Mouse (Mus musculus) cortical plate, adult 2 months (tissue): Measurements from ENCODE around the gene Bcr. TPM values are rescaled to one million over a fixed set of nuclear protein-coding genes. Genes with fewer than 3 reads are reported as not detected.

Experiments
- H3K27ac ChIP-seq: fragments of 200-500 bp; 2 replicates; pipeline ENCODE4 v1.5.1; 2012; ENCODE audit warnings: low read length, control low read depth, inconsistent platforms; ENCODE audit not compliant: insufficient read depth
- H3K4me1 ChIP-seq: fragments of 200-500 bp; 2 replicates; pipeline ENCODE4 v1.6.1; 2011; ENCODE audit warnings: low read length; ENCODE audit not compliant: control insufficient read depth, insufficient read depth
- H3K4me3 ChIP-seq: fragments of 200-500 bp; 2 replicates; pipeline ENCODE4 v1.5.1; 2011; ENCODE audit warnings: mild to moderate bottlenecking, low read length, control low read depth; ENCODE audit not compliant: insufficient read depth
- CTCF ChIP-seq: fragments of 200-500 bp; IDR thresholded peaks from 2 replicates; pipeline ENCODE4 v1.5.1; 2011; ENCODE audit warnings: mild to moderate bottlenecking, control low read depth, low read length; ENCODE audit not compliant: insufficient read depth; ENCODE audit errors: extremely low read depth
- POLR2A ChIP-seq: fragments of 200-500 bp; IDR thresholded peaks from 2 replicates; pipeline ENCODE4 v1.6.1; 2011; ENCODE audit warnings: mild to moderate bottlenecking, low read length, control low read depth; ENCODE audit not compliant: insufficient read depth; ENCODE audit errors: extremely low read depth
- polyA plus RNA-seq: library from polyadenylated mRNA; depleted of rRNA; stranded (reverse); fragments of >200 nt; gene quantifications from 2 replicates; pipeline ENCODE4 v1.2.3, GENCODE M21; 2012

The Bcr gene
- polyA plus RNA-seq, 1 experiment, result 78.1 TPM

GRCm38 (mm10) chr10:75054125-75054524 lies 6.3 kb upstream of the Bcr start:
- Histone ChIP-seq H3K27ac (no peak overlapping the region), H3K4me1 (peaks cover 3% of the 10 kb centered on the region), H3K4me3 (no peak overlapping the region)
- no peak for TF ChIP-seq CTCF
- TF ChIP-seq POLR2A, result 0 out of 2 replicates have a peak, but pooled peaks have one; percentile 24

DNA sequence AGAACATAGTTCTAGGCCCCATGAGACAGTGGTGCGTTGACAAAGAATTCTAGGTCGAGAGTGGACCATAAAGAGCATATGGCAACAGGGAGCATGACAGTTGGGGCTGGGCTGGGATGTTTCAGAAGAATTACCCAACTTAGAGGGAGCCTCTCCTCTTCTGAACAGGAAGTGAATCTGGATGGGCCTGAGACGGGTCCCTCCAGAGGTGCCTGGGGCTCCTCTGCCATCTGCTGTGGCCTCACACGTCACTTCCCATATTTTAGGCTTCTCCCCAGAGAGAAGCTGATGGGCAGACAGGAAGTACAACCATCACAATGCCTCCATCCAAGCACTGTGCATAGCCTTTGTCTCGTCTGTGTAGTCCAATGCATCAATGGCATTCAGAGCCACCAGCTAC lies 4.7 kb upstream of the Bcr start:
- Histone ChIP-seq H3K4me1 (peaks cover 3% of the 10 kb centered on the region), H3K4me3 (no peak overlapping the region), H3K27ac (no peak overlapping the region)
- TF ChIP-seq CTCF (no peak), POLR2A (no peak)

- no peak overlapping the region for H3K4me3 ChIP-seq
- H3K27ac ChIP-seq, result no peak overlapping the region
- H3K4me1 ChIP-seq, result peaks cover 3% of the 10 kb centered on the region
- TF ChIP-seq POLR2A, result no peak
- TF ChIP-seq CTCF, result no peak
Measured at GRCm38 (mm10) chr10:75056255-75056654, 4.1 kb upstream of the Bcr start.

DNA sequence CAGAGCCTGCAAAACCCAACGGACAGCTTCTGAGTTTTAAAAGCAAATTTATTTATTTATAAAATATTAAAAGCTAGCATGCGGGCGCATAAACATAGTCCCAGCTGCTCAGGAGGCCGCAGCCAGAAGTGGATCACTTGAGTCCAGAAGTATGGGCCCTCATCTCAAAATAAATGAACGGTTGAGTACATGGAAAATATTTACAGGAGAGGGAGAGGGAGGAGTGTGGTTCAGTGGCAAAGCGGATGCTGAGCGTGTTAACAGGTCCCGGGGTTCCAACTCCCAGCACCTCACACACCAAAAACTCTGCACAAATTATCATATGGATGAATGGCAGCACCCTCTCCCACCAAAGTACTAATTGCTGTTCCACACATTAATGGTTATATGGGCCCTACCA lies 2.1 kb upstream of the Bcr start:
- TF ChIP-seq CTCF (no peak), POLR2A (no peak)
- H3K27ac ChIP-seq, result no peak overlapping the region
- H3K4me3 ChIP-seq, result no peak overlapping the region
- peaks cover 6% of the 10 kb centered on the region; the same call in 1 of the 2 replicates for H3K4me1 ChIP-seq

DNA sequence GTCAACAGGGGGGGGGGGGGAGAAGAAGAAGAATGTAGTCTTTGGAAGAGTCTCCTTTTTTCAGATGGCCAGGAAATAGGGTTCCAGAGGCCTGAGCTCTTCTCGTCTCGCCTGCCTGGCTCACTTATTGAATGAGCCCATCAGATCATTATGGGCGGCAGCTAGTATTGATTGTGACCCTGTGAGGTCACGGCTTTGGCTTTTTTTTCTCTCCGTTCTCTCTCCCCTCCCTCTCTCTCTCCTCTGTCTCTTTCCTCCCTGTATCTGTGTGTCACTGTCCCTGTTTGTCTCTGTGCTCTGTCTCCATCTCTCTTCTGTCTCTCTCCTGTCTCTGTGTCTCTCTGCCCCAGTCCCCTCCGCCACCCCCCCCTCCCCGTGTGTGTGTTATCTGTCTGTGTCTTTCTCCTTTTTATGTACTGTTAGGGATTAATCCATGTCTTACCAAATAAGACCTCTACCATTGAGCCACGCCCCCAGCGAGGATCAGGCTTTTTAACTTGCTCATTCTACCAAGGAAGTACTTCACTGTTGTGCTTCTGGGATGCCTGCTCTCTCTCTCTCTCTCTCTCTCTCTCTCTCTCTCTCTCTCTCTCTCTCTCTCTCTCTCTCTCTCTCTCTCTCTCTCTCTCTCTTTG lies 1.5 kb upstream of the Bcr start:
- no peak overlapping the region for H3K4me3 ChIP-seq
- no peak overlapping the region for H3K27ac ChIP-seq
- no peak for TF ChIP-seq CTCF
- TF ChIP-seq POLR2A, result no peak
- peaks cover 6% of the 10 kb centered on the region; the same call in 1 of the 2 replicates for H3K4me1 ChIP-seq

DNA sequence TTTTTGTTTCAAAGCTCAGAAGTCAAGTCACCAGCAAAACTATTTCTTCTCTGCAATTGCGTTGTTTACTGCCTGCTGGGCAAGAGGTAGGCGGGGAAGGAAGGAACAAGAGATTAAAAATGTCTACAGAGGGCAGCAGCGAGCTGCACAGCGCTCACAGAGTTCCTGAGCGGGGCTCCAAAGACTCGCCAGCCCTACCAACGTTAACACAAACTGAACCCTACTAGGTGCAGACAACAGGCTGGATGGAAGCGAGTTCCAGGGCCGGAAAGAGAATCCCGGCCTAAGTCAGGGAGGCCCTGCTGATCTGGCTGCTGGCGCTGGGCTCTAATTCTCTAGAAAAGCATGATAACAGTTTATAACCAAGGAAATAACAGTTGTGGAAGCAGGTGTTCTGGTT lies 996 bp upstream of the Bcr start:
- TF ChIP-seq CTCF (peak; percentile 91), POLR2A (no peak)
- H3K4me3 ChIP-seq, result no peak overlapping the region; the same call in 1 of the 2 replicates
- peaks cover 7% of the 10 kb centered on the region; the same call in 1 of the 2 replicates for H3K4me1 ChIP-seq
- H3K27ac ChIP-seq, result no peak overlapping the region

DNA sequence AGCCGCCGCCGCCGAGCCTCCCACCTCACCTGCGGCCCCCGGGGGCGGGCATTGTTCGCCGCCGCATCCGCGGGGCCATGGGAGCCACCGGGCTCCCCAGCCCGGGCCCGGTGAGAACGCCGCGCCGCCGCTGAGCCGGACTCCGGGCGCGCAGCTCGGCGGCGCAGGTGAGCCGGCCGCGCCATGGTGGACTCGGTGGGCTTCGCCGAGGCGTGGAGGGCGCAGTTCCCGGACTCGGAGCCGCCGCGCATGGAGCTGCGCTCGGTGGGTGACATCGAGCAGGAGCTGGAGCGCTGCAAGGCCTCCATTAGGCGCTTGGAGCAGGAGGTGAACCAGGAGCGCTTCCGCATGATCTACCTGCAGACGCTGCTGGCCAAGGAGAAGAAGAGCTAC lies 447 bp downstream of the Bcr start:
- Histone ChIP-seq H3K4me3 (peak overlapping the region; percentile 73), H3K4me1 (peaks cover 9% of the 10 kb centered on the region), H3K27ac (peak overlapping the region; percentile 7; the same call in 1 of the 2 replicates)
- TF ChIP-seq CTCF, result no peak
- no peak for TF ChIP-seq POLR2A

DNA sequence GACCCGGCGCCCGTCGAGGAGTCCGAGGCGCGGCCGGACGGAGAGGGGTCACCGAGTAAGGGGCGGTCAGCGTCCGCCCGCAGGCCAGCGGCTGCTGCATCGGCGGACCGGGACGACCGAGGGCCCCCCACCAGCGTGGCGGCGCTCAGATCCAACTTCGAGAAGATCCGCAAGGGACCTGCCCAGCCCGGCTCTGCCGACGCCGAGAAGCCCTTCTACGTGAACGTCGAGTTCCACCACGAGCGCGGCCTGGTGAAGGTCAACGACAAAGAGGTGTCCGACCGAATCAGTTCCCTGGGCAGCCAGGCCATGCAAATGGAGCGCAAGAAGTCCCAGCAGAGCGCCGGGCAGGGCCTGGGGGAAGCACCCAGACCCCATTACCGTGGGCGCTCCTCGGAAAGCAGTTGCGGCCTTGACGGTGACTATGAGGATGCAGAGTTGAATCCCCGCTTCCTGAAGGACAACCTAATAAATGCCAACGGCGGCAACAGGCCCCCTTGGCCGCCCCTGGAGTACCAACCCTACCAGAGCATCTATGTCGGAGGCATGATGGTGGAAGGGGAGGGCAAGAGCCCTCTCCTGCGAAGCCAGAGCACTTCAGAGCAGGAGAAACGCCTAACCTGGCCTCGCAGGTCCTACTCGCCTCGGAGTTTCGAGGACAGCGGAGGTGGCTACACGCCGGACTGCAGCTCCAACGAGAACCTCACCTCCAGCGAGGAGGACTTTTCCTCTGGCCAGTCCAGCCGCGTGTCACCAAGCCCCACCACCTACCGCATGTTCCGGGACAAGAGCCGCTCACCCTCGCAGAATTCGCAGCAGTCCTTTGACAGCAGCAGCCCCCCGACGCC lies 1.2 kb downstream of the Bcr start:
- Histone ChIP-seq H3K4me1 (peaks cover 10% of the 10 kb centered on the region), H3K27ac (peak overlapping the region; percentile 6), H3K4me3 (peak overlapping the region; percentile 73)
- no peak for TF ChIP-seq POLR2A
- TF ChIP-seq CTCF, result no peak

DNA sequence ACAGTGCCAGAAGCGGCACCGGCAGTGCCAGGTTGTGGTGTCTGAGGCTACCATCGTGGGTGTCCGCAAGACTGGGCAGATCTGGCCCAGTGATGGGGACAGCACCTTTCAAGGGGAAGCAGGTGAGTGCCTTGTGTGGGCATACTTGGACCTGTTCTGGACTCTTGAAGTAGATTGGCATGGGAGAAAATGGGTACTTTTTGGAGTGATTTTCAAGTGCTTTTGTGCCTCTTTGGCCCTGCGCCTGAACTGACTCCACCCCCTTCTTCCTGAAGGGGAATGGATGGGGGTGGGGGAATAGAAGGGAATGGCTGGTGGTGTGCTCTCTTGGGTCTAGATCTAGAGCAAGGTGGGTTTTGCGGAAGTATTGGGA lies 1.8 kb downstream of the Bcr start:
- Histone ChIP-seq H3K4me3 (peak overlapping the region; percentile 73), H3K4me1 (peaks cover 10% of the 10 kb centered on the region), H3K27ac (peak overlapping the region; percentile 6; the same call in 1 of the 2 replicates)
- TF ChIP-seq CTCF (no peak), POLR2A (no peak)
